Mouse (Mus musculus): ENCODE results near the gene Vmn1r1. TPM values are rescaled to one million over a fixed set of nuclear protein-coding genes. Genes with fewer than 3 reads are reported as not detected.

Gene Vmn1r1
- polyA plus RNA-seq, 1 experiment = not detected

DNA sequence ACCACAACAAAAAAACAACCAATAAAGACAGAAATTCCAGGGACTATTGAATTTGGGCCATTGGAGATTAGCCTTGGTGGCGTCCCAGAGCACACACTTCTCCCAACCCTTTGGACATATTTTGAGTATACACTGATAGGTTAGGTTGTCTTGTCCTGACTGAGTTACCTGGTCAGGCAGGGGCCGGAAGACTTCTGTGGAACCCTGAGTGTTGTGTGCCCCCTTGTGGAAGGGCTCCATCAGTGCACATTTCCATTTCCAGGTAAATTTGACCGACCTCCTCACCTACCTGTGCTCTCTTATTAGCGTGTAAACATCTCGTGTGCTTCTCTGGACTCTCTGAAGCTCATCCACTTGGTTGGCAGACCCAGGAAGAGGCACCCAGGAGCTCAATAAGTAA is 49.1 kb downstream of the Vmn1r1 start:
- 19% methylated on average over 5 of the region's 5 CpGs for WGBS
- no peaks in the 10 kb centered on the region for H3K4me1 ChIP-seq (ENCODE audit: control insufficient read depth, insufficient read depth, insufficient read length)
- peak; percentile 15 to 32 for DNase-seq (ENCODE audit: low read depth in 1 of 2, low spot score in 2 of 2)
- TF ChIP-seq POLR2A (IDR thresholded peaks at IDR 0.05; ENCODE audit: low read depth, low read length) = no peak
- peak; percentile 81; the same call in 1 of the 2 replicates for TF ChIP-seq CTCF (IDR thresholded peaks at IDR 0.05; ENCODE audit: extremely low read depth, insufficient read depth, insufficient read length, insufficient replicate concordance)
- H3K27ac ChIP-seq (ENCODE audit: insufficient read depth, low read length) = no peak overlapping the region
- H3K27me3 ChIP-seq (ENCODE audit: control insufficient read depth, insufficient read depth, low read length) = no peaks in the 10 kb centered on the region
- H3K36me3 ChIP-seq (ENCODE audit: control insufficient read depth, insufficient read depth, low read length) = no peaks in the 10 kb centered on the region
- no peak overlapping the region for H3K4me3 ChIP-seq (ENCODE audit: extremely low read depth, insufficient read depth, insufficient read length)

DNA sequence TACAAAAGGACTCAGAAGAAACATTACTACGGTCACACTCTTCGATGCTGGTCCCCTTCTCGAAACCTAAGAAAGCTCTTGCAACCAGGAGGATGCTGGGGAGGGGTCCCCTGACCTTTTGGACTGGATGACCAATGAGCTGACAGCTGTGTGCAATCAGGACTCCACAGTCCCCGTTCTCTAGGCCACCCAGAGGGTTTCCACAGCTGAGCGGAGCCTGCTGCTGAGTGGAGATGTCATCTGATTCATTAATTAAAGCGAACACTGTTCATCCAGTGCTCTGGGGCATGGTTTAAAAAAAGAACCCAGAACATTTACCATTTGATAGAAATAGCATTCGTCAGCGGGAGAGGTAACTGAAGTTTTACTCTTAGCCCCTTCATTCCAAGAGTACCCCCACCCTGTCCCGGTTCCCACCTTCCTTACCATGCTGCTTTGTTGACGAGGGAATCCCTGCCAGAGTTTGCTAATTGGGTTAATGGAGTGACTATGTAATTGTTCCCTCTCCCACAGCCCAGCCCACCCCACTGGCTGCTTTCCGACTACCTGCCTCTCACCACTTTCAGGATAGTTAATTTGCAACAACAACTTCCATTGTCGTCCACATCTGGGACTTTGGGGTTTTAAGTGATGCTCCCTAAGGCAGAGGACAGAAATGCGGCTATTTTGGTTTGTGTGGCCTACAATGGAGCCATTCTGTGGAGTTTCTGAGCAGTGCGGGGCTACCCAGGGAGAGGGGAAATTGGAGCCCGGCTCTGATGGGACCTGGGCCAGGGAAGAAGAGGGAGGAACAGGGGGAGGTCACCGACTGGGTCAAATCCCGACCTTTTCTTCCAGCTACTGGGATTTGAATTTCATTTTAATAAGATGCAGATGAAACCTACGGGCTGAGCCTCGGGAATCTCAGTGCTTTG is 50.4 kb downstream of the Vmn1r1 start:
- no peaks in the 10 kb centered on the region for H3K36me3 ChIP-seq (ENCODE audit: control insufficient read depth, insufficient read depth, low read length)
- WGBS = 85% methylated on average over 19 of the region's 19 CpGs
- TF ChIP-seq CTCF (IDR thresholded peaks at IDR 0.05; ENCODE audit: extremely low read depth, insufficient read depth, insufficient read length, insufficient replicate concordance) = no peak
- no peak for TF ChIP-seq POLR2A (IDR thresholded peaks at IDR 0.05; ENCODE audit: low read depth, low read length)
- no peak for DNase-seq (ENCODE audit: low read depth in 1 of 2, low spot score in 2 of 2)
- no peak overlapping the region for H3K27ac ChIP-seq (ENCODE audit: insufficient read depth, low read length)
- no peak overlapping the region for H3K4me3 ChIP-seq (ENCODE audit: extremely low read depth, insufficient read depth, insufficient read length)
- H3K27me3 ChIP-seq (ENCODE audit: control insufficient read depth, insufficient read depth, low read length) = no peaks in the 10 kb centered on the region
- H3K4me1 ChIP-seq (ENCODE audit: control insufficient read depth, insufficient read depth, insufficient read length) = no peaks in the 10 kb centered on the region

DNA sequence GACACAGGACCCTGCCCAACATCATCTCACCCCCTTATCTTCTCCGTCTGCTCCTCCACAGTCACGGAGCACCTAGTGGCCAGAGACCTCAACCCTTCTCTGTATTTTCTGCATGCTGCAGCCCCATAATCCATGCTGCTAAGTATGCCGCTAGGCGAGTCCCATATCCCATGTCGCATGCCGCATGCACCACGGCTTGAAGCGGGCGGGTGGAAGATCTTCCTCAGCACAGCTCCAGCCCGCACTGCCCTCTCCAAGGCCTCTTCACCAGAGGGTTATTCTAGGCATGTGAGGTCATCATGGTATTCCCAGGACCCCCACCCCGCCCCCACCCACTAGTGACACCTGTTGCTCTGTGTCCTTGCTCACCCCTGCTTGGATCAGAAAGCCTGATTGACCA is 51.2 kb downstream of the Vmn1r1 start:
- Histone ChIP-seq H3K4me3 (ENCODE audit: extremely low read depth, insufficient read depth, insufficient read length) (no peak overlapping the region), H3K36me3 (ENCODE audit: control insufficient read depth, insufficient read depth, low read length) (no peaks in the 10 kb centered on the region), H3K27ac (ENCODE audit: insufficient read depth, low read length) (no peak overlapping the region), H3K4me1 (ENCODE audit: control insufficient read depth, insufficient read depth, insufficient read length) (no peaks in the 10 kb centered on the region), H3K27me3 (ENCODE audit: control insufficient read depth, insufficient read depth, low read length) (no peaks in the 10 kb centered on the region)
- WGBS = 94% methylated on average over 11 of the region's 11 CpGs
- TF ChIP-seq POLR2A (IDR thresholded peaks at IDR 0.05; ENCODE audit: low read depth, low read length) (no peak), CTCF (IDR thresholded peaks at IDR 0.05; ENCODE audit: extremely low read depth, insufficient read depth, insufficient read length, insufficient replicate concordance) (no peak)
- DNase-seq (ENCODE audit: low read depth in 1 of 2, low spot score in 2 of 2) = no peak

DNA sequence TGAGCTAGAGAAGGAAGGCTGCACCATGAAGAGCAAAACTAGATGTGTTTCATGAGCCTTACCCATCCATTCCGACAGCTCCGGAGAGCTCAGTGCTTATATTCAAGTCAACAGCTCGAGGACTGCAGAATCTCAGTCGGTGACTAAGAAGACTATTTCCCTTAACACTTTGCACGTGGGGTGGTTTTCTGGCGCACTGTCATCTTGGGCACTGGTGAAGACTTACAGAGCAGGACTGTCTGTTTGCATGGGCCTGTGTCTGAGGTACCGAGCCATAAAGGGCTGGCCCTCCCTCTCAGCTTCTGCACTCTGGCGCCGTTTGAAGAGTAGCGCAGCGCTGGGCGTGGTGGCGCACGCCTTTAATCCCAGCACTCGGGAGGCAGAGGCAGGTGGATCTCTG is 51.9 kb downstream of the Vmn1r1 start:
- DNase-seq (ENCODE audit: low read depth in 1 of 2, low spot score in 2 of 2) = no peak
- Histone ChIP-seq H3K4me3 (ENCODE audit: extremely low read depth, insufficient read depth, insufficient read length) (no peak overlapping the region), H3K36me3 (ENCODE audit: control insufficient read depth, insufficient read depth, low read length) (no peaks in the 10 kb centered on the region), H3K27me3 (ENCODE audit: control insufficient read depth, insufficient read depth, low read length) (no peaks in the 10 kb centered on the region), H3K27ac (ENCODE audit: insufficient read depth, low read length) (no peak overlapping the region), H3K4me1 (ENCODE audit: control insufficient read depth, insufficient read depth, insufficient read length) (no peaks in the 10 kb centered on the region)
- 84% methylated on average over 15 of the region's 15 CpGs for WGBS
- TF ChIP-seq POLR2A (IDR thresholded peaks at IDR 0.05; ENCODE audit: low read depth, low read length) = no peak
- no peak for TF ChIP-seq CTCF (IDR thresholded peaks at IDR 0.05; ENCODE audit: extremely low read depth, insufficient read depth, insufficient read length, insufficient replicate concordance)

DNA sequence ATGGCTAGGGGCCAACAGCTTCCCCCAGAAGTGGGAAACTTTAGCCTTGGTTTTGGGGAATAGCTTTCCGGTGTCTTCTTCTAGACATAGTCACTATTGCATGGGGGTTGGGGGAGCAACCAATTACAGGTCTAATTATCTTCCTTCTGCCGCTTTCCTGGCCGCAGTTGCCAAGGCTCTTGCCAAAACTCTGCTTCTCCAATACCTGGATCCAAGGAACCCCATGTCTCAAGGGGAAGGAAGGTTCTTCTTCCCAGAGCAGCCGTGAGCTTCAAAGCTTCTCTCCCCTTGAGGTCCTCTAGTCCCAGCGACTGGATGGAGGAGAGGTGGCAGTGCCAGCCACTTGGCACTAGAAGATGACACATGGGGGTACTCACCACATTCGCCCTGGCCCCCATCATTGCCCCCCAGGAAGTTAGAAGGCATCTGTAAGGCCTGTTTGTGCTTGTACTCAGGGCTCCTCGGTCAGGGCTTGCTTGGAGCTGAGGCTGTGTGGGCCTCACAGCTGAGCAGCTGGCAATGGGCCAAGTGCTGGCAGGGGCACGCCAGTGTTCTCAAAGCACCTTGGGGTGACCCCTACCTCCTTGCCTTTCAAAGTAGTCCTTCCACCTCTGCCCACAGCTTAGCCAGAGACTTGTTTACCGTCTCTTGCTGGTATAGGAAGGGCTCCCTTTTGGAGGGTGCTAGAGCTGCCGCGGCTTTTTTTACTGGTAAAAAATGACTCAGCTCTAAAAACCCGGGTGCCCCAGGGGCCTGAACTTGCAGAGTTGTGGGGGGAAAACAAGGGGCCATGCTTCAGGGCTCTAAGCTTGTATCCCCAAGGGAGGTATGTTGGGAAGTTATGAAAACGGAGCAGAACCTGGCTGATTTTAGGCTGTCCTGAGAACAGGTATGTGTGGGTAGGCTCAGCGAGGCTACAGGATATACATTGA is 52.6 kb downstream of the Vmn1r1 start:
- DNase-seq (ENCODE audit: low read depth in 1 of 2, low spot score in 2 of 2) = no peak
- H3K27ac ChIP-seq (ENCODE audit: insufficient read depth, low read length) = no peak overlapping the region
- no peaks in the 10 kb centered on the region for H3K27me3 ChIP-seq (ENCODE audit: control insufficient read depth, insufficient read depth, low read length)
- 45% methylated on average over 14 of the region's 14 CpGs for WGBS
- no peak overlapping the region for H3K4me3 ChIP-seq (ENCODE audit: extremely low read depth, insufficient read depth, insufficient read length)
- no peaks in the 10 kb centered on the region for H3K4me1 ChIP-seq (ENCODE audit: control insufficient read depth, insufficient read depth, insufficient read length)
- TF ChIP-seq POLR2A (IDR thresholded peaks at IDR 0.05; ENCODE audit: low read depth, low read length) (no peak), CTCF (IDR thresholded peaks at IDR 0.05; ENCODE audit: extremely low read depth, insufficient read depth, insufficient read length, insufficient replicate concordance) (no peak)
- no peaks in the 10 kb centered on the region for H3K36me3 ChIP-seq (ENCODE audit: control insufficient read depth, insufficient read depth, low read length)

DNA sequence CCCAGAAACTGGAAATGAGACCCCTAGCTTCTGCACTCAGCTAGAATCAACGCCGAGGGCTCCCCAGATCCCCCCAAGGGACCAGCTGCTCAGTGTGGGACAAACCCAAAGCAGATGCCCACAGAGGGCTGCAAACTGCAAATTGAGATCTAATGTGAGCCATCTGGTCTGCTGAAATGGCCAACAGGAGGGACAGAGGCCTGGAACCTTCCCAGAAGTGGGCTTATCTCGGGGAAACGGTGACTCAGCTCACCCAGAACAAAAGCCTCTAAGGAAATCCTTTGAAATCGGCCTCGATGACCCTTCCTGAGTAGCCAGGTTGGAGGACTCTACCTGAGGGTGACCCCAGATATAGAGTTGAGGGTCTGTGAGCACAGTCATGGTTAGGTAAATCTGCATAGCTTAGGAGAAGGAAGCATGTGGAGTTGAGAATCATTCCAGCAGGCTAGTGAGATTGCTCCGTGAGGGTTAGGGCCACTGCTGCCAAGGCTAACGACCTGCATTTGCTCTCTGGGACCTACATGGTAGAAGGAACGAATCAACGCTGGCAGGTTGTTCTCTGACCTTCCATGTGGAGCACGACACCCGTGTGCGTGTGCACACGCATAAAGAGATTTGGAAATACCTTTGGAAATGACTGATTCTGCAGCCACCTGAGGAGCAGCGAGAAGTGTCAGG is 53.4 kb downstream of the Vmn1r1 start:
- no peak for DNase-seq (ENCODE audit: low read depth in 1 of 2, low spot score in 2 of 2)
- TF ChIP-seq POLR2A (IDR thresholded peaks at IDR 0.05; ENCODE audit: low read depth, low read length) (no peak), CTCF (IDR thresholded peaks at IDR 0.05; ENCODE audit: extremely low read depth, insufficient read depth, insufficient read length, insufficient replicate concordance) (no peak)
- no peaks in the 10 kb centered on the region for H3K4me1 ChIP-seq (ENCODE audit: control insufficient read depth, insufficient read depth, insufficient read length)
- 91% methylated on average over 15 of the region's 15 CpGs for WGBS
- H3K36me3 ChIP-seq (ENCODE audit: control insufficient read depth, insufficient read depth, low read length) = no peaks in the 10 kb centered on the region
- no peaks in the 10 kb centered on the region for H3K27me3 ChIP-seq (ENCODE audit: control insufficient read depth, insufficient read depth, low read length)
- H3K4me3 ChIP-seq (ENCODE audit: extremely low read depth, insufficient read depth, insufficient read length) = no peak overlapping the region
- no peak overlapping the region for H3K27ac ChIP-seq (ENCODE audit: insufficient read depth, low read length)
